Mouse (Mus musculus): ENCODE results near the gene Mysm1. TPM values are rescaled to one million over a fixed set of nuclear protein-coding genes. Genes with fewer than 3 reads are reported as not detected.

Gene Mysm1
- total RNA-seq, 2 experiments from 2014 or later = 28.8 to 34.3 TPM

DNA sequence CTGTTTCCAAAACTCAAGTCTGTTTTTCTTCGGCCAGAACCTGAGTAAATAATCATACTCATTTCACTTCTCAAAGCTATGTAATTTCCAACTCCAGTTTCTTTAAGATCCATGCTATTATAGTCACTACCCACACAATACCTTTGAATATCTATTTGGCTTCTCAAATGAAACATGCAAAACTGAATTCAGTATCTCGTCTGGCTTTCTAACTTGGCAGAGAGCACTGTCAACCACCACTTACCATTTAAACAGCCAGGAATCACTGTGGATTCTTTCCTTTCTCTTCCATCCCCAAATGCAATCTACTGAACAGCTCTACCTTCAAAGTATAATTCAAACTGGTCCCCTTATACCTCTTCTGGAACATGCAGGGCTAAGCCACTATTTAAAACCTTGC lies 5.6 kb downstream of the Mysm1 start:
- intact Hi-C loops (cut with DNase I) = no loop called here
- DNase-seq = no peak

DNA sequence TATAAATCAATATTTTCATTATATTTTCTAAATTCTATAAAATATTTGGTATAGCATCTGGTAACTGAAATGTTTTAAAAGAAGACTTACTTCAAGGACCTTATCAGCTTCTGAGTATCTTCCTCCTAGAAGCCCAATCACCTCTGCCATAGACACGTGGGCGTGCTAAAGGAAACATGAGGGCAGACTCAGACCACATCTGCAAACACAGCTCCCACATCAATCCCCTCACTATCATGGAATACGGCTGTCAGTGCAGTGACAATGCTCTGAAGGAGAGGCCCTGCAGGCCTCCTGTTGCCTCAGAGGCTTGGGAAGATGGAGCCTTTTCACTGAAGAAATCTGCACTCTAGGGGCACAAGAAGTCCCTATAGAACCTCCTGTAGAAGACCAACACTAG lies 26.1 kb downstream of the Mysm1 start:
- intact Hi-C loops (cut with DNase I) = loop anchor here (10.0 kb wide), 1 partner anchor 1052 kb away; no protein-coding TSS in a partner anchor
- DNase-seq = no peak

- DNase-seq = no peak
- intact Hi-C loops (cut with DNase I) = no loop called here
Measured at GRCm38 (mm10) chr4:94941221-94941855, 37.6 kb downstream of the Mysm1 start.

- no peak for DNase-seq
- intact Hi-C loops (cut with DNase I) = no loop called here
Measured at GRCm38 (mm10) chr4:94928743-94929142, 50.2 kb downstream of the Mysm1 start, which contains the start of gene Eqtn. Eqtn (minus strand) TSS chr4:94928843.

- DNase-seq = no peak
Measured at GRCm38 (mm10) chr4:94901780-94902179, 77.1 kb downstream of the Mysm1 start.

DNA sequence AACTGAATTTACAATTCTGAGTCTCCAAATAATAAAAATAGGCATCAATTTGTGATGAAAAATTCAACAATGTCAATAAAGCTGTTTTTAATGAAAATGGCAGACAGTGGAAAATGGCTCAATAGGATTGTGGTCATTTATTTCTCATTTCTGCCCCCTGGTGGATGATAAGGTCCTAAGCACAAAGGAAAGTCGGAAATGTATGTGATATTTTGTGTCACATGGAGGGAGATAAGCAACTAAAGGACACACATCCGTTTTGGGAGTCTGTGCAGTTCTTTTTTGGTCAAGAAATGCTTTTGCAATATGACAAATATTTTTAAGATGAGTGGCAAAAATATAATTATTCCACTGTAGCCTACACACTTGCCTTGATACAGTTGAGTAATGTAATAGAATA lies 78.2 kb downstream of the Mysm1 start:
- intact Hi-C loops (cut with DNase I) = no loop called here
- DNase-seq = no peak

More at GRCm38 (mm10) chr4:94901780-94902179, 77.1 kb downstream of the Mysm1 start:
- intact Hi-C loops (cut with DNase I) = no loop called here

Other genes with a start within 250 kb of the Mysm1 start
- 10 to 100 TPM; 12.1 to 13.3 TPM for gene Tek, start 239.8 kb downstream of the Mysm1 start, total RNA-seq (2021)
- gene Eqtn, start 50.3 kb downstream of the Mysm1 start, total RNA-seq (2021) = under 1 TPM; 0.48 to 0.62 TPM
- gene Jun, start 73.1 kb upstream of the Mysm1 start, total RNA-seq (2021) = 10 to 100 TPM; 35.5 to 37.4 TPM

Data from left cerebral cortex, postnatal 4 days (tissue).